Mouse (Mus musculus) brain, embryonic 18.5 days (tissue): ENCODE measurements at regions not wholly inside any gene's neighbourhood (a gene's known extent, or its start where the extent isn't known, plus 50 kb on each side); places are given as distances from the start of the nearest gene placed in this dataset.

ENCODE experiments used
- DNase-seq: peaks from one replicate; pipeline ENCODE4 v3.0.0-alpha.2; 2012; ENCODE audit warnings: low read depth, low spot score

DNA sequence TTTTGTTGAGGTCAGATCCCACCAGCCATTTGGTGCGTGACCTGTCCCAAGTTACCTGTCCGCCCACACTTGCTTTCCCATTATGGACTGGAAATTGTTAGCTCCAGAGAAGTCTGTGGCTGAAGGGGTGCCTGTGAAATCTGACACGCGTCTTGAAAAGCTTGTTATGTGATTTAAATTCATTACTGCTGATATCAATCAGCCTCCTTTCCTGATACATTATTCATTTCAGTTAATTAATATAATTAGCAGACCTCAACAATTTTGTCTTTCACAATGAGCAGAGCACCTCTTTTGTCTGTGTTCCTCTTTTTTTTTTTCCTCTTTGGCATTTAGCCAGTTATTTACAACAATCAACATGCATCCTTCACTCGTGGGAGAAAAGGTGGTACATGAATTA, 58.6 kb upstream of the Grip1 start:
- DNase-seq: no peak

- no peak for DNase-seq
Measured at GRCm38 (mm10) chr10:119387924-119388323, 65.7 kb upstream of the Grip1 start.

GRCm38 (mm10) chr10:119382257-119382656, 71.4 kb upstream of the Grip1 start:
- no peak for DNase-seq

DNA sequence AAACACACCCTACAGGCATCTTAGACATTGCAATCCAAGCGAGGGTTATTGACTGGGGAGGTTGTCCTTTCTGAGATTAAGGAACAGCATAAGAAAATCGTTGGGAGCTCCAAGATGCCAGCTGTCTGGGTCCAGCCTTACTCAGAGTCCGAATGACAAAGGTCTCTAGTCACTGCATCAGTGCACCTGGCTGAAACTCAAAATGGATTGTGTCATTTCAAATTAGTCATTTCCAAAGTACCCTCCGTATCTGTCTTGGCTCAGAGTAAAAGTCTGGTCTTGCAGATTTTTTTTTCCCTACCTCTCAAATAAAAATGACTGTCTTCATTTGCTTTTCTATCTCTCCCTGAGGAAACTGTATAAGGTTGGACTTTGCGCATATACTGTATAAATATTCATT, 85.1 kb upstream of the Grip1 start:
- DNase-seq: no peak

DNA sequence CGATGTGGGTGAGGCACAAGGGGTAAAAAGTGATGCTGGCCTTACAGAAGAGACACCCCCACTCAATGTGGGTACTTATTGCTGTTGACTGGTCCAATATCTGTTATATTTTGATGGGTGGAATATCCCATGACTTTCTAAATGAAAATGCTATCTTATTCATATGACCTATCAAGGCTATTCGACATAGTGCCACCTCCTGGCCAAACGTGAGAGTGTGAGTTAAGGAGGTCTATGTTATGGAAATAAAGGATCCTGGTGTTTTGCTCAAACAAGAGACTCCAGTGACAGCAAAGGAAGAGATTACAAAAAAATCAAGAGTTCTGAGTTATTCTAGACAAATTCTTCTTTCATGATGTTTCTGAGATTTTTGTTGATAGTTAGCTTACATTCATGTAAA, 90.0 kb upstream of the Grip1 start:
- DNase-seq: no peak

DNA sequence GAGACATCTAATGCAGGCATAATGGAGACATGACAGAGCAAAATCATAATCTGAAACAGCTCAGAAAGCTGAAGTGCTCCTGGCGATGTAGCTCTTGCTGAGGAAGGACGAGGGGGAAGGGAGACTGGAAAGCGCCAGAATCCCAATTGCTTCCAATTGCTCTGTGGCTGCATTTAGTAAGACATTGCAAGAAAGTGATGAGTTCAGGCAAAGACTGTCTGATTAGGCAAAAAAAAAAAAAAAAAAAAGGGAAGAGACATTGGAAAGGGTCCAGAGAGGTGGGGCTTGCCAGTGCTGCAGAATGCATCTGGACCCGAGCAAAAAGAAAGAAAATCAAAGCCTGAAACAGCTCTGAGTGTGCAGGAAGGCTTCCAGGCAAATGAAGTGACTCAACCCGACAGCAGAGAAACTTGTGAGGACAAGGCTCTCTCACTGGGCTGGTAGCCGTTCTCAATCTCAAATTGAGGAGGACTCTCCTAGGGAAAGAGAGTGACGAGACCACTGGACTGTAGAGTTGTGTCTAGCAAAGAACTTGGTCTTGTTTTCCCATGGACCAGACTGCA, 94.8 kb upstream of the Grip1 start:
- DNase-seq: peak; percentile 28

GRCm38 (mm10) chr10:119342317-119343114, 102.7 kb upstream of the Cand1 start:
- no peak for DNase-seq

GRCm38 (mm10) chr10:119340323-119340722, 100.5 kb upstream of the Cand1 start:
- DNase-seq: no peak

- no peak for DNase-seq
Measured at GRCm38 (mm10) chr10:119326912-119327311, 87.1 kb upstream of the Cand1 start.

GRCm38 (mm10) chr10:119319953-119320352, 80.1 kb upstream of the Cand1 start:
- no peak for DNase-seq

DNA sequence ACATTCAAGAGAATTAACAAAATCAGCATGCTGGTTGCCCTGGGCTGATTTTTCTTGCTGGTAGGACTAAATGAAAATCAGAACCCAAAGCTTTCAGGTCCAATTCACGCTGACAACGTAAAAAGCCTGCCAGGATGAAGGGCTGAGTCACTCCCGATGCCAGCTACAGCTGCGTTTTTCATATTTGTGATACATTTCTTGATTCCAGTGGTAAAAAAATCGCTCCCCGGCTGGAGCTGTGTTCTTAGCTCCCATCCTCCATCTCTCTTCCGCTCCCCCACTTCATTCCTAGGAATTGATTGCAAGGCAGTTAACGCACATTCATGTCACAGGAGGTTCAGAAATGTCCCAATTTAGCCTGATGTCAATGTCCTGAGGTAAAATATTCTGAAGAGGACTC, 78.6 kb upstream of the Cand1 start:
- DNase-seq: no peak

DNA sequence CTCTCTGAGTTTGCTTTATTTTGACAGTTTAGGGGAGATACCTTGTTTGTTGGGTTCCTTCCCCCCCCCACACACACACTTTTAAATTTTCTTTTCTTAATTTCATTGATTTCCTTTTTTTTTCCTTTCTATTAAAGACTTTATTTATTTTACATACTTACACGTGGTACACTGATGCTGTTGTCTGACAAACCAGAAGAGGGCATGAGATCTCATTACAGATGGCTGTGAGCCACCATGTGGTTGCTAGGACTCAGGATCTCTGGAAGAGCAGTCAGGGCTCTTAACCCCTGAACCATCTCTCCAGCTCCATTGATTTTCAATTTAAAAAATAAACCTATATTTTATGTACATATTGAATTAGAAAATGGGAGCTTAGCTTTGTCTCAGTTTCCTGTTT, 71.7 kb upstream of the Cand1 start:
- no peak for DNase-seq

DNA sequence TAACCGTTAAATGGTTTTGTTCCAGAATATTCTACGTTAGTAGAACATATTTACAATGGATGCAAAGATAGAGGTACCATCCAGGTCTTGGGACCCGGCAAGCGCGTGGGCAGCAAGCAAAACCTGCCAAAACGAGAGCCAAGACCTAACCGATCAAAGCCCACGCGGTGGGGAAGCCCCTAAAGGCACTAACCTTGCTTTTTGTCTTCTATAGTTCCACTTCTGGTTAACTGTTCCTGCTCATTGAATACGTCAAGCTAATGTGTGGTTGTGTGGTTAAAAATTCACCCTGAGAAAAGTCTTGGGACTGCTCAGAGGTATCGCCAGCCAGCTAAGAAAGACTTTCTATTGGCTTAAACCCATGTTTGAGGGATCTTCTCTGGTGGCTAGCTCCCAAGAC, 55.9 kb upstream of the Cand1 start:
- no peak for DNase-seq

DNA sequence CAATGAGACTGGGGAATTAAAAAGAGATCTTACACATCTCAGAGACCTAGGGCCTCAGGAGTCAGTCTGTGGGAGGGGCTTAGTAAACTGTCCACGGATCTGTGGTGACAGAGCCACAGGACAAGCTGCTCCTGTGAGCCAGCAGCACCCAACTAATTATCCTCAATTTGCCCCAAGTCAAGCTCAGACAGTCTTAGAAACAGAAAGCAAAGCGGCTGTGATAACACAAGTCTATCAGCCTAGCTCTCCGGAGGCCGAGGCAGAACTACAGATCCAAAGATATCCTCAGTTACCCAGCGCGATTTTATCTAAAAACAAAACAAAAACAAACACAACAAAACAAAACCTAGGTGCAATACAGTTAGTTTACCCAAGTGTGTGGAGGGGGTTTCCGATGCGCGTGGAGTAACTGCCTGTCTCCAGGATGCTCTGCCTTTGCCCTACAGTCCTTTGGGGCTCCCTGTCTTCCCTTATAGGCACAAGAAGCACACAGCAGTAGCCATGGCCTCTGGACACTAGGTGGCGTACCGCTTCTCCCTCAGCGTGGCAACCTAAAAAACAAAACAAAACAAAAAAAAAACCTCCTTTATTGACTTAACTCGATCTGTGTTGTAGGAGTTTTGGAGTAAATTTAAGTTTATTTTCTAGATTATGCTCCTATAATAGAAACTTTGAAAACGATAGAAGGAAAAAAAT, 54.7 kb upstream of the Cand1 start:
- DNase-seq: no peak

GRCm38 (mm10) chr10:119293372-119293771, 53.5 kb upstream of the Cand1 start:
- no peak for DNase-seq
